Mouse (Mus musculus) spleen, postnatal 4 days (tissue): ENCODE measurements around the gene Vkorc1.
"Not testable (repeated sequence)": the region's sequence is repeated elsewhere in the genome, so short reads cannot be mapped to it uniquely, and the experiment has no call there.

Experiments used
- DNase-seq, 2 experiments: peaks; one replicate each; pipeline ENCODE4 v3.0.0; 2022; ENCODE audit warnings: low spot score in 2 of 2

Vkorc1 gene

GRCm38 (mm10) chr7:127915293-127915692 lies 19.9 kb upstream of the Vkorc1 start:
- no peak for DNase-seq

GRCm38 (mm10) chr7:127912938-127913337 lies 17.5 kb upstream of the Vkorc1 start:
- no peak for DNase-seq

GRCm38 (mm10) chr7:127912190-127912871 lies 16.9 kb upstream of the Vkorc1 start, which contains the start of gene Kat8:
Kat8 (plus strand) TSS chr7:127912516.
- peak; percentile 84 to 91 for DNase-seq

GRCm38 (mm10) chr7:127908656-127909055 lies 13.2 kb upstream of the Vkorc1 start:
- no peak for DNase-seq

GRCm38 (mm10) chr7:127907939-127908338 lies 12.5 kb upstream of the Vkorc1 start:
- DNase-seq: no peak

GRCm38 (mm10) chr7:127903971-127904796 lies 8.8 kb upstream of the Vkorc1 start, which contains the start of gene Bckdk:
Bckdk (plus strand) TSS chr7:127904082.
- DNase-seq: peak; percentile 75 to 89

GRCm38 (mm10) chr7:127901772-127902171 lies 6.4 kb upstream of the Vkorc1 start:
- DNase-seq: no peak

GRCm38 (mm10) chr7:127899997-127900396 lies 4.6 kb upstream of the Vkorc1 start:
- no peak for DNase-seq

- peak in 1 of 2 experiments; percentile 49 for DNase-seq
These were observed 3.0 kb upstream of the Vkorc1 start for GRCm38 (mm10) chr7:127898179-127898956.

- DNase-seq: no peak
These were observed 2.1 kb upstream of the Vkorc1 start for GRCm38 (mm10) chr7:127897542-127897941.

GRCm38 (mm10) chr7:127896384-127896783 lies 967 bp upstream of the Vkorc1 start:
- peak; percentile 80 to 92 for DNase-seq

GRCm38 (mm10) chr7:127895891-127896290 lies 474 bp upstream of the Vkorc1 start:
- not testable (repeated sequence) for DNase-seq

GRCm38 (mm10) chr7:127894480-127894879 lies 937 bp downstream of the Vkorc1 start:
- no peak for DNase-seq

- no peak for DNase-seq
These were observed 4.6 kb downstream of the Vkorc1 start, which contains the start of gene Prss53 for GRCm38 (mm10) chr7:127890798-127891197. Prss53 (minus strand) TSS chr7:127890970.

GRCm38 (mm10) chr7:127888821-127889220 lies 6.6 kb downstream of the Vkorc1 start:
- no peak for DNase-seq

GRCm38 (mm10) chr7:127887781-127888180 lies 7.6 kb downstream of the Vkorc1 start:
- no peak for DNase-seq

- DNase-seq: no peak
These were observed 8.2 kb downstream of the Vkorc1 start for GRCm38 (mm10) chr7:127887191-127887590.

- DNase-seq: no peak
These were observed 8.9 kb downstream of the Vkorc1 start for GRCm38 (mm10) chr7:127886551-127886950.

- no peak for DNase-seq
These were observed 9.5 kb downstream of the Vkorc1 start for GRCm38 (mm10) chr7:127885951-127886350.

- DNase-seq: no peak
These were observed 15.0 kb downstream of the Vkorc1 start for GRCm38 (mm10) chr7:127880431-127880830.

GRCm38 (mm10) chr7:127879301-127879700 lies 16.1 kb downstream of the Vkorc1 start:
- DNase-seq: no peak
